Mouse (Mus musculus) colon, adult 2 months (tissue): ENCODE results near the gene Zfp870. TPM values are rescaled to one million over a fixed set of nuclear protein-coding genes. Genes with fewer than 3 reads are reported as not detected.

Experiments used
- polyA plus RNA-seq: library from polyadenylated mRNA; depleted of rRNA; stranded (reverse); fragments of >200 nt; gene quantifications from 2 replicates; pipeline ENCODE4 v1.2.3, GENCODE M21; 2012; rRNA removed

Zfp870 gene
- polyA plus RNA-seq = 0.59 and 0.64 TPM in 2 replicates

DNA sequence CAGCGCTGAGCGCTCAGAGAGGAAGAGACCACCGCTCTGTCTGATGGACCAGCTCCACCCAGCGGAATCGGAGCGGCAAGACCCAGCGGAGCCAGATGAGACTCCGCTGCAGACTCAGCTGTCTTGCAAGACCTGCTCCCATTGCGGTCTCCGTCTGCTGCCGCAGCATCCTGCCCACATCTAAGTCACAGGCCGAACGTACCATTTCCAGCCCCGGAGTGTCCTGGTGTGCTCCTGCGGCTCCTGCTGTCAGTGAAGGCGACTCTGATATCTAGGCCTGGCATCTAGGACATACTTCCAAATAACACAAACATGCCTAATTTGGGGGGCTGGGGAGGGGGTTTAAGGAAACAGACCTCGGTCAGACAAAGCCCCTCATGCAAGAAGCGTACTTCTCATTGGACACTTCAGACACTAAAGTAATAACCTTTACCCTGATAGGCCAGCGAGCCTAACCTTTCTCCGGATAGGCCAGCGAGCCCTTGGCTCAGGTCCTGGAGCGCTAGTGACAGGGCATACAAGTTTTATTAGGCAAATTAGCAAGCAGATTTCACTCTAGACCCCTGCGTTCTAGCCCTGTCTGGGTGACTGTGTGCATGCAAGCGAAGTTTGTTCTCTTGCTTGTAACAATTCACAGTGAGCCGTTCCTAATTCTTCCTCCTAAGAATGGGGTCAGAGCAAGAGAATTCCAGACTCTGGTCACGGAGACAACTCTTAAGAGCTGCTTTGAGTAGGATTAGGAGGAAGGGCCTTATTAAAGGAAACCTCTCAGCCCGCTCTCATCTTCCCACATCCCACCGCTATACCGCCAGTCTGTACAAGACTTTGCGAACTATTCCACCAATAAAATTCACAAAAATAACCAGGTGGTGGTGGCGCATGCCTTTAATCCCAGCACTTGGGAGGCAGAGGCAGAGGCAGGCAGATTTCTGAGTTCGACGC lies at the start of gene Zfp870:
TSS of gene Zfp870 (minus strand) at position 404 of the 942 bp plus-strand sequence.

DNA sequence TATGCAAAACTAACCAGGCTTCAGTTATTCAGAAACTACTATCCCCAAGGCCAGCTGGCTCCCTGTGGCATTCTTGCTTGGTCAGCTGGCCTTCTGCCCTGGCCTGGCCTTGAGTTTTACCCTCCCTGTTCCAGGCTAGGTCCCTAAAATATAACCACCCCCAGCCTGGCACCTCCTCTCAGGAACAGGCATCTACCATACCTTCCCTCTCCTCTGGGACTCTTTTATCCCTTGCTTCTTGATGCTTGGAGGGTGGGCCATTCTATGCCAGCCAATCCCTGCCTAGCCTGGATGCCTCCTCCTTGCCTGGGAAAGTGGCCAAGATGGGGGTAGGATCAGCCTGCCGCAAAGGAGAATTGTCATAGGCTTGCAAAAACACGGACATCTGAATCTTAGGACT lies 25.7 kb upstream of the Zfp870 start, which contains the start of gene Cyp4f14:
TSS of gene Cyp4f14 (minus strand) at position 212 of the 400 bp plus-strand sequence.

GRCm38 (mm10) chr17:32829540-32830417 lies 61.7 kb downstream of the Zfp870 start, which contains the start of gene Zfp799:
Zfp799 (minus strand) TSS chr17:32830261.

Other genes starting within 250 kb of the Zfp870 start
- gene Cyp4f40, start 232.7 kb downstream of the Zfp870 start, polyA plus RNA-seq = 59.2 and 69.2 TPM in 2 replicates
- not detected in 2 replicates for gene Cyp4f15, start 206.0 kb downstream of the Zfp870 start, polyA plus RNA-seq
- gene Zfp871, start 103.4 kb downstream of the Zfp870 start, polyA plus RNA-seq = 3.9 and 4.9 TPM in 2 replicates
- gene Zfp811, start 81.7 kb downstream of the Zfp870 start, polyA plus RNA-seq = 0.15 TPM in 2 replicates
- gene Zfp799, start 61.4 kb downstream of the Zfp870 start, polyA plus RNA-seq = 4.8 and 5.1 TPM in 2 replicates
- gene Cyp4f14, start 25.7 kb upstream of the Zfp870 start, polyA plus RNA-seq = 85.3 and 120 TPM in 2 replicates
- 79.1 and 79.8 TPM in 2 replicates for gene Cyp4f13, start 55.8 kb upstream of the Zfp870 start, polyA plus RNA-seq
- gene Zfp472, start 74.2 kb upstream of the Zfp870 start, polyA plus RNA-seq = 0.22 and 0.41 TPM in 2 replicates
- 1.2 and 1.3 TPM in 2 replicates for gene Zfp952, start 101.5 kb upstream of the Zfp870 start, polyA plus RNA-seq
- gene Zfp763, start 141.8 kb upstream of the Zfp870 start, polyA plus RNA-seq = 0.13 and 0.16 TPM in 2 replicates
- not detected in 2 replicates for gene 4921501E09Rik, start 176.4 kb upstream of the Zfp870 start, polyA plus RNA-seq
- gene Zfp563, start 197.7 kb upstream of the Zfp870 start, polyA plus RNA-seq = 0.87 and 1.1 TPM in 2 replicates
- gene Morc2b, start 248.0 kb upstream of the Zfp870 start, polyA plus RNA-seq = not detected in 2 replicates